Mouse (Mus musculus): ENCODE measurements around the gene Olfr1329. TPM values are rescaled to one million over a fixed set of nuclear protein-coding genes. Genes with fewer than 3 reads are reported as not detected.
"Not testable (repeated sequence)": the region's sequence is repeated elsewhere in the genome, so short reads cannot be mapped to it uniquely, and the experiment has no call there.

Olfr1329 gene
- not detected in 2 replicates for polyA plus RNA-seq (2014; fragmentation: Nextera tagmentation; extraction: Ambion mirVana)

DNA sequence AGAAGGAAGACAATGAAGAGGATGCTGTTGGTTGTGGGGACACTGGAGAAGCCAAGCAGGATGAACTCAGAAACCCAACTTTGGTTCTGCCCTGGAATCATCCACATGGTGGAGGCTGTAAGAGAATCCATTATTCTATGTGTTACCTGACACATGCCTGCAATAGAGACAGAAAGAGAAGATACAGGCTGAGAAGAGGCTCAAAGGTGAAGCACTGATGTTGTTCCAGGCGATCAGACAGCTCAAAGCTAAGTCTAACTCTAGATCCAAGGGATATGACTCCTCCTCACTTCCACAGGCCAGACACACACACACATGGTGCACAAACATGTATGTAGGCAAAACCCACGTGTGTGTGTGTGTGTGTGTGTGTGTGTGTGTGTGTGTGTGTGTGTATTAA lies at the start of gene Olfr1329:
Gene Olfr1329 (minus strand): TSS at position 101 of the 400 bp plus-strand sequence.
- not testable (repeated sequence) for DNase-seq; H3K27ac ChIP-seq (replicated peaks; ENCODE audit: low read depth, low read length); ATAC-seq (ENCODE audit: low FRiP score, low TSS enrichment); H3K4me1 ChIP-seq (ENCODE audit: control insufficient read depth, insufficient read depth, low read length); H3K9me3 ChIP-seq (ENCODE audit: control insufficient read depth, low read length); H3K27me3 ChIP-seq (ENCODE audit: control insufficient read depth, insufficient read depth, low read length); H3K4me3 ChIP-seq (replicated peaks; ENCODE audit: low read depth, low read length); H3K4me2 ChIP-seq (ENCODE audit: low read length); H3K9ac ChIP-seq (replicated peaks; ENCODE audit: low read length); H3K36me3 ChIP-seq (ENCODE audit: control insufficient read depth, insufficient read depth, low read length)
- WGBS = 66% methylated on average over 2 of the region's 2 CpGs

DNA sequence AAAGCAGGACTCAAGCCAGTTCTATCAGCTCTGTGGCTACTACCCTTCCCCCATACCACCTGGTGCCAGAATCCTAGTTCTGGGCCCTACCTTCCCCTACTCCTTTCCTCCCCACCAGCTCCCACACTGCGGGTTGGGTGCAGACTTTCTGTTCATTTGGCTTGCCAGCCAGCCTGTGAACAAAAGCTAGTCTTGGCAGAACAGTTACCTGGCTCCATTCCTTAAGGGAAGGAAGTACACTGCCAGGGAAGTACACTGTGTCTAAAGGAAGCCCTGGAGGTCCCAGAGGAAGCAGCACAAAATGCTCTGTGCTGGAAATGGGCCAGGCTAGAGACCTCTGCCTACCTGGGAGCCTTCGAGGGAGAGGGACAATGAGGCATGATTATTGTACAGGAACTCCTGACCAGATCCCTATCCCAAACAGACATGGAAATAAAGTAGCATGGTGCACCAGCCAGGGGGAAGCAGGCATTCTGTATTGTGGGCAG lies 43.9 kb upstream of the Olfr1329 start, which contains the start of gene Lao1:
Gene Lao1 (plus strand): TSS at position 438 of the 488 bp plus-strand sequence.
- Histone ChIP-seq H3K4me1 (ENCODE audit: control insufficient read depth, insufficient read depth, low read length) (no peaks in the 10 kb centered on the region), H3K4me2 (ENCODE audit: low read length) (no peak within 1 kb of the TSS), H3K9ac (replicated peaks; ENCODE audit: low read length) (no peak within 1 kb of the TSS), H3K27ac (replicated peaks; ENCODE audit: low read depth, low read length) (no peak within 1 kb of the TSS), H3K9me3 (ENCODE audit: control insufficient read depth, low read length) (no peaks in the 10 kb centered on the region), H3K36me3 (ENCODE audit: control insufficient read depth, insufficient read depth, low read length) (no peaks in the 10 kb centered on the region), H3K27me3 (ENCODE audit: control insufficient read depth, insufficient read depth, low read length) (no peaks in the 10 kb centered on the region), H3K4me3 (replicated peaks; ENCODE audit: low read depth, low read length) (no peak within 1 kb of the TSS)
- WGBS = 72% methylated on average over 2 of the region's 2 CpGs
- ATAC-seq (ENCODE audit: low FRiP score, low TSS enrichment) (no peak), DNase-seq (no peak)

DNA sequence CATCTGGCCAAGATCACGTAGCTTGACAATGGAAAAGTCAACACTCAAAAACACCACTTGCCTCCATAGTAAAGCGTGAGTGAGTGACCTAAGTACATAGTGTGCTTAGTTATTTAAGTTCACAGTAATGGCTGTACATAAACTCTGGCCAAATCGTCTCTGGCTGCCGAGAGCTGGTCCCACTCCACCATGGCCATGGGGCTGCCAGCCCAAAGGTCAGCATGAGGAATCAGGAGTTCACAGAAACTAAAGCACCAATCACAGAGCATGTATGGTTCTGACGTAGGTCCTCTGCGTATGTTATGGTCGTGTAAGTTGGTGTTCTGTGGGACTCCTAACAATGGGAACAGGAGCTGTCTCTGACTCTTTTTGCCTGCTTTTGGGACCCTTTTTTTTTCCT lies 41.5 kb upstream of the Olfr1329 start:
- Histone ChIP-seq H3K27me3 (ENCODE audit: control insufficient read depth, insufficient read depth, low read length) (no peaks in the 10 kb centered on the region), H3K9me3 (ENCODE audit: control insufficient read depth, low read length) (no peaks in the 10 kb centered on the region), H3K4me3 (replicated peaks; ENCODE audit: low read depth, low read length) (no peak overlapping the region), H3K4me2 (ENCODE audit: low read length) (no peak overlapping the region), H3K36me3 (ENCODE audit: control insufficient read depth, insufficient read depth, low read length) (no peaks in the 10 kb centered on the region), H3K9ac (replicated peaks; ENCODE audit: low read length) (no peak overlapping the region), H3K27ac (replicated peaks; ENCODE audit: low read depth, low read length) (no peak overlapping the region), H3K4me1 (ENCODE audit: control insufficient read depth, insufficient read depth, low read length) (no peaks in the 10 kb centered on the region)
- DNase-seq (no peak), ATAC-seq (ENCODE audit: low FRiP score, low TSS enrichment) (no peak)
- 89% methylated on average over 7 of the region's 7 CpGs for WGBS

DNA sequence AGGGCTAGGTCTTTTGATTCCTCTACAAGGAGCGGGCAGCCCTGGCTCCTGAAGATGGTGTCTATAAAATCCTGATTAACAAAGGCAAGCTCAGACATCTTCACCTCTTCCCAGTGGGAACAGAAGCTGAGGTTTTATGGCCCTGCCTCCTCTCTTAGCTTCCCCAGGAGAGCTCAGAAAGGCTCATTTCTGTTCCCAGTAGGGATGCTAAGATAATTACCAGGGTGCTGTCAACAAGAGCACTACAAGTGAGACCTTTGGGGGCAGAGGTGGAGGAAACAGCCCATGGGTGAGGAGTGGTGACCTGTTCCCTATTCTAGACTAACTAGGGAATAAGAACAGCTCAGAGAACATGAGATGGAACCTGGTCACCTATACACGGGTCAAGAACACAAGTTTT lies 21.2 kb upstream of the Olfr1329 start, which contains the start of gene Olfr1328:
Gene Olfr1328 (minus strand): TSS at position 101 of the 400 bp plus-strand sequence.
- no peak within 1 kb of the TSS for H3K4me3 ChIP-seq (replicated peaks; ENCODE audit: low read depth, low read length)
- WGBS = 78% methylated on average over 2 of the region's 2 CpGs
- no peak within 1 kb of the TSS for H3K27ac ChIP-seq (replicated peaks; ENCODE audit: low read depth, low read length)
- H3K9ac ChIP-seq (replicated peaks; ENCODE audit: low read length) = no peak within 1 kb of the TSS
- no peaks in the 10 kb centered on the region for H3K27me3 ChIP-seq (ENCODE audit: control insufficient read depth, insufficient read depth, low read length)
- no peaks in the 10 kb centered on the region for H3K4me1 ChIP-seq (ENCODE audit: control insufficient read depth, insufficient read depth, low read length)
- H3K9me3 ChIP-seq (ENCODE audit: control insufficient read depth, low read length) = no peaks in the 10 kb centered on the region
- no peak within 1 kb of the TSS for H3K4me2 ChIP-seq (ENCODE audit: low read length)
- DNase-seq = no peak
- no peaks in the 10 kb centered on the region for H3K36me3 ChIP-seq (ENCODE audit: control insufficient read depth, insufficient read depth, low read length)
- no peak for ATAC-seq (ENCODE audit: low FRiP score, low TSS enrichment)

DNA sequence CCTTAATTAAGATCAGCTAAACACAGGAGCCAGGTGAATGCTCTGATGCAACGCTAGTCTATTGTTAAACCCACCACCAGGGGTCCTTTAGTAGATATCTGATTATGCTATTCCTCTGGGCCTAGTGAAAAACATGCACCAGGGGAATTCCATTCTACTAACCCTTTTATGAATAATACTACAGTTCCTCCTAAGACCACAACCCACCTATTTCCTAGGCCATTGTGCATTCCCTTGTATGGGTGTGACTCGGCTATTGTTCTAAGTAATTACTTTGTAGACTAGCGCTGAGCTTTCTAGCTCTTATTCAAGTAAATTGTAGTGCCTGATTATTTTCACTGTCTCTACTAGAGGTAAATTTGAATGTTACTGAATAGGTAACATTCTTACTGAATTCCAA lies 14.1 kb upstream of the Olfr1329 start:
- not testable (repeated sequence) for DNase-seq; H3K4me2 ChIP-seq (ENCODE audit: low read length); H3K27ac ChIP-seq (replicated peaks; ENCODE audit: low read depth, low read length); H3K4me1 ChIP-seq (ENCODE audit: control insufficient read depth, insufficient read depth, low read length); ATAC-seq (ENCODE audit: low FRiP score, low TSS enrichment); H3K9ac ChIP-seq (replicated peaks; ENCODE audit: low read length); H3K9me3 ChIP-seq (ENCODE audit: control insufficient read depth, low read length); H3K27me3 ChIP-seq (ENCODE audit: control insufficient read depth, insufficient read depth, low read length); H3K4me3 ChIP-seq (replicated peaks; ENCODE audit: low read depth, low read length); H3K36me3 ChIP-seq (ENCODE audit: control insufficient read depth, insufficient read depth, low read length)
- 80% methylated on average over 3 of the region's 3 CpGs for WGBS

DNA sequence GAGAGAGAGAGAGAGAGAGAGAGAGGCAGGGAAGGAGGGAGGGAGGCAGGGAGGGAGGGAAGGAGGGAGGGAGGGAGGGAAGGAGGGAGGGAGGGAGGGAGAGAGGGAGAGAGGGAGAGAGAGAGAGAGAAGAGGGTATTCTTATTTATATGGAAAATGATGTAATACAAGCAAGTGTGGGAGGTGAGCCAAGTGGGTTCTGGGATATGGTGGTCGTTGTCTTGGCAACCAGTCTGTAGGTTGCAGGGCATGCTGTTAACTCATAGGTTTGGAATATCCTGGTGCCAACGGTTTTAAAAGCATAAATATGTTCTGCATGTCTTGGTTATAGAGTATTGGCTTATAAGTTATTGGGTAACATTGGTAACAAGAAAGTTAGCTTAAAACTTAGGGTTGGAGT lies 15.3 kb downstream of the Olfr1329 start:
- WGBS = 60% methylated on average over 2 of the region's 2 CpGs
- DNase-seq = no peak

DNA sequence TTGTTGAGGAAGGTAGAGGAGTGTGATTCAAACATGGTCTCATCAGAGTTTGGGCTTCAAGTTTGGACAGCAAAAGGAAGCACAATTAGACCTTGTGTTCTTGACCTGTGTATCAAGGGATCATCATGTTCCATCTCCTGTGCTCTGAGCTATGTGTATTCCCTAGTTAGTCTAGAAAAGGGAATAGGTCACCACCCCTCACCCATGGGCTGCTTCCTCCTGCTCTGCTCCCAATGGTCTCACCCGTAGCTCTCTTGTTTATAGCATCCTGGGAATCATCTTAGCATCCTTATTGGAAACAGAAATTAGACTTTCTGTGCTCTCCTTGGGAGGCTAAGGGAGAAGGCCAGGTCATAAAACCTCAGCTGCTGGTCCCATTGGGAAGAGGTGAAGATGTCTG lies 29.0 kb downstream of the Olfr1329 start, which contains the start of gene Olfr1330:
Gene Olfr1330 (plus strand): TSS at position 301 of the 400 bp plus-strand sequence.
- 97% methylated on average over 1 of the region's 1 CpGs for WGBS
- no peak within 1 kb of the TSS for H3K4me3 ChIP-seq (replicated peaks; ENCODE audit: low read depth, low read length)
- ATAC-seq (ENCODE audit: low FRiP score, low TSS enrichment) (no peak), DNase-seq (no peak)
- no peaks in the 10 kb centered on the region for H3K36me3 ChIP-seq (ENCODE audit: control insufficient read depth, insufficient read depth, low read length)
- H3K27me3 ChIP-seq (ENCODE audit: control insufficient read depth, insufficient read depth, low read length) = no peaks in the 10 kb centered on the region
- H3K27ac ChIP-seq (replicated peaks; ENCODE audit: low read depth, low read length) = no peak within 1 kb of the TSS
- H3K9ac ChIP-seq (replicated peaks; ENCODE audit: low read length) = no peak within 1 kb of the TSS
- no peaks in the 10 kb centered on the region for H3K4me1 ChIP-seq (ENCODE audit: control insufficient read depth, insufficient read depth, low read length)
- H3K4me2 ChIP-seq (ENCODE audit: low read length) = no peak within 1 kb of the TSS
- no peaks in the 10 kb centered on the region for H3K9me3 ChIP-seq (ENCODE audit: control insufficient read depth, low read length)

More for the DNA sequence above, 15.3 kb downstream of the Olfr1329 start:
- Histone ChIP-seq H3K27ac (replicated peaks; ENCODE audit: low read depth, low read length) (no peak overlapping the region), H3K36me3 (ENCODE audit: control insufficient read depth, insufficient read depth, low read length) (no peaks in the 10 kb centered on the region), H3K27me3 (ENCODE audit: control insufficient read depth, insufficient read depth, low read length) (no peaks in the 10 kb centered on the region), H3K4me3 (replicated peaks; ENCODE audit: low read depth, low read length) (no peak overlapping the region), H3K4me2 (ENCODE audit: low read length) (no peak overlapping the region), H3K4me1 (ENCODE audit: control insufficient read depth, insufficient read depth, low read length) (no peaks in the 10 kb centered on the region), H3K9ac (replicated peaks; ENCODE audit: low read length) (no peak overlapping the region), H3K9me3 (ENCODE audit: control insufficient read depth, low read length) (no peaks in the 10 kb centered on the region)
- ATAC-seq (ENCODE audit: low FRiP score, low TSS enrichment) = no peak

DNA sequence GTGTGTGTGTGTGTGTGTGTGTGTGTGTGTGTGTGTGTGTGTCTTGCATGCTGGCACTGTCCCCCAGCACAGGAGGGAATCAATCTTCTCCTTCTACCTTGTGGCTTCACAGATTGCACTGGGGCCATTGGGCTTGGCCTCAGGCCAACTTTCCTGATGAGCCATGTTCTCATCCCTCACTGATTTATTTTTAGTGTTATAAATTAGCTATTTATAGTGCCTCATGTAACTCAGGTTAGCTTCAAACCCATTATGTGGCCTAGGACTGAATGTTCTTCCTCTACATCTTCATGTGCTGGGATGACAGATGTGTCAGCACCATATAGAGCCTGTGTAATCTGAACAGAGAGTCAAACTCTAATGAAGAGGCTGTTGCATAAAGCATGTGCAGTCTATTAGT lies 49.7 kb downstream of the Olfr1329 start:
- H3K27ac ChIP-seq (replicated peaks; ENCODE audit: low read depth, low read length) = no peak overlapping the region
- no peaks in the 10 kb centered on the region for H3K4me1 ChIP-seq (ENCODE audit: control insufficient read depth, insufficient read depth, low read length)
- H3K4me3 ChIP-seq (replicated peaks; ENCODE audit: low read depth, low read length) = no peak overlapping the region
- ATAC-seq (ENCODE audit: low FRiP score, low TSS enrichment) (no peak), DNase-seq (no peak)
- no peaks in the 10 kb centered on the region for H3K36me3 ChIP-seq (ENCODE audit: control insufficient read depth, insufficient read depth, low read length)
- no peaks in the 10 kb centered on the region for H3K9me3 ChIP-seq (ENCODE audit: control insufficient read depth, low read length)
- no peaks in the 10 kb centered on the region for H3K27me3 ChIP-seq (ENCODE audit: control insufficient read depth, insufficient read depth, low read length)
- H3K4me2 ChIP-seq (ENCODE audit: low read length) = no peak overlapping the region
- no peak overlapping the region for H3K9ac ChIP-seq (replicated peaks; ENCODE audit: low read length)

Measured in midbrain, embryonic 14.5 days (tissue).